ENCODE assay signal across 8 mouse cellular contexts in genomic region chr4:140986711-140987395, GRCm38 (mm10). TPM values are rescaled to one million over a fixed set of nuclear protein-coding genes. Genes with fewer than 3 reads are reported as not detected.
DNase-seq lines count a peak whose midpoint lies in the region; ATAC-seq and TF ChIP-seq lines count a peak whose summit lies in the region.

Gene Atp13a2 (plus strand): TSS chr4:140986873.

- H3K27ac ChIP-seq in forebrain, embryonic 14.5 days (ENCODE audit: low read depth, low read length): peak within 1 kb of the TSS; percentile 75
- H3K27ac ChIP-seq in neural tube, embryonic 15.5 days (replicated peaks): peak within 1 kb of the TSS; percentile 72

- H3K27me3 ChIP-seq in E14TG2a.4 (ENCODE audit: insufficient read depth, low read length): no peaks in the 10 kb centered on the region
- H3K27me3 ChIP-seq in forebrain, embryonic 14.5 days (replicated peaks; ENCODE audit: control insufficient read depth, insufficient read depth, low read length): no peaks in the 10 kb centered on the region
- no peaks in the 10 kb centered on the region for H3K27me3 ChIP-seq in neural tube, embryonic 15.5 days (replicated peaks)

- intact Hi-C loops in heart, postnatal 14 days (cut with DNase I): loop anchor here (2.0 to 5.0 kb wide), 2 partner anchors 22 to 40 kb away; no protein-coding TSS in a partner anchor

- H3K4me3 ChIP-seq in E14TG2a.4 (replicated peaks; ENCODE audit: low read length): peak within 1 kb of the TSS; percentile 90
- peak within 1 kb of the TSS; percentile 87 for H3K4me3 ChIP-seq in forebrain, embryonic 14.5 days (ENCODE audit: low read depth, low read length)
- H3K4me3 ChIP-seq in neural tube, embryonic 15.5 days (replicated peaks): peak within 1 kb of the TSS; percentile 93

- peak within 1 kb of the TSS; percentile 95 for H3K9ac ChIP-seq in forebrain, embryonic 14.5 days (ENCODE audit: low read length)
- H3K9ac ChIP-seq in neural tube, embryonic 15.5 days (replicated peaks): peak within 1 kb of the TSS; percentile 100

- ATAC-seq in cerebellum, adult (ENCODE audit: insufficient number of reproducible peaks, low FRiP score, low TSS enrichment): peak; percentile 88
- peak; percentile 94 for ATAC-seq in forebrain, embryonic 14.5 days
- ATAC-seq in neural tube, embryonic 15.5 days (ENCODE audit: low FRiP score): peak; percentile 93

- H3K9me3 ChIP-seq in E14TG2a.4 (ENCODE audit: low read length): no peaks in the 10 kb centered on the region
- no peaks in the 10 kb centered on the region for H3K9me3 ChIP-seq in forebrain, embryonic 14.5 days (replicated peaks; ENCODE audit: control insufficient read depth, low read length)
- H3K9me3 ChIP-seq in neural tube, embryonic 15.5 days (replicated peaks): no peaks in the 10 kb centered on the region

- DNase-seq in forebrain, embryonic 14.5 days (ENCODE audit: low spot score): peak; percentile 94
- DNase-seq in heart, postnatal 14 days: peak; percentile 92 to 95
- DNase-seq in layer of hippocampus, adult 11-12 months (ENCODE audit: low spot score): peak; percentile 93
- DNase-seq in lung, adult 18-20 months: peak; percentile 88 to 92
- peak; percentile 89 for DNase-seq in testis, postnatal 14 days (ENCODE audit: low spot score)

- H3K4me2 ChIP-seq in forebrain, embryonic 14.5 days (ENCODE audit: low read length): peak within 1 kb of the TSS; percentile 74
- H3K4me2 ChIP-seq in neural tube, embryonic 15.5 days: peak within 1 kb of the TSS; percentile 80

- TF ChIP-seq CTCF in E14TG2a.4 (conservative IDR thresholded peaks at IDR 0.05; ENCODE audit: low read length): no peak

- peaks cover 52% of the 10 kb centered on the region for H3K4me1 ChIP-seq in E14TG2a.4 (replicated peaks; ENCODE audit: low read depth, low read length)
- peaks cover 16% of the 10 kb centered on the region for H3K4me1 ChIP-seq in forebrain, embryonic 14.5 days (ENCODE audit: control insufficient read depth, insufficient read depth, low read length)
- H3K4me1 ChIP-seq in neural tube, embryonic 15.5 days: peaks cover 42% of the 10 kb centered on the region

- under 1% methylated on average over 53 of the region's 58 CpGs for WGBS in forebrain, embryonic 14.5 days
- under 1% methylated on average over 51 of the region's 58 CpGs for WGBS in neural tube, embryonic 15.5 days

- peaks cover 4% of the 10 kb centered on the region for H3K36me3 ChIP-seq in E14TG2a.4 (ENCODE audit: insufficient read depth, low read length)
- peaks cover 7% of the 10 kb centered on the region; the same call in 1 of the 2 replicates for H3K36me3 ChIP-seq in forebrain, embryonic 14.5 days (ENCODE audit: control insufficient read depth, insufficient read depth, low read length)
- H3K36me3 ChIP-seq in neural tube, embryonic 15.5 days: no peaks in the 10 kb centered on the region

RNA-seq across cellular contexts. Expression of gene Atp13a2, which starts in this region (rescaled TPM):
- 79.9 and 110 TPM in 2 replicates for polyA plus RNA-seq in forebrain, embryonic 14.5 days (2014; fragmentation: Nextera tagmentation; extraction: Ambion mirVana)
- total RNA-seq in heart, postnatal 14 days (2021): 10 to 100 TPM; 20.7 to 21.7 TPM
- polyA plus RNA-seq in neural tube, embryonic 15.5 days (2015; fragmentation: Nextera tagmentation; extraction: Ambion mirVana): 162 and 188 TPM in 2 replicates

Comparison
In these comparisons a context has a peak if more than half of its experiments do, and no peak if none do; other contexts are left out.
1. Peak in every context shown above with its lines: DNase-seq, ATAC-seq, H3K4me3 ChIP-seq and H3K27ac ChIP-seq.